Mouse (Mus musculus) lung, postnatal 0 days (tissue): ENCODE measurements around the gene Ncam1.

Experiments used
- CTCF ChIP-seq: IDR thresholded peaks from 2 replicates; pipeline ENCODE4 v1.5.1; 2016; ENCODE audit warnings: antibody characterized with exemption, mild to moderate bottlenecking
- EP300 ChIP-seq: IDR thresholded peaks from 2 replicates; pipeline ENCODE4 v1.6.1; 2016; ENCODE audit warnings: antibody characterized with exemption, mild to moderate bottlenecking, control low read depth

- TF ChIP-seq CTCF: no peak
- TF ChIP-seq EP300: no peak
Observed at GRCm38 (mm10) chr9:49745696-49746095, 53.0 kb downstream of the Ncam1 start.
